Mouse (Mus musculus) myocyte (in vitro differentiated cells): ENCODE measurements around the gene Tex9.

Source experiments
- POLR2A ChIP-seq: IDR thresholded peaks from one replicate; pipeline ENCODE4 v1.6.1; 2011; ENCODE audit warnings: low read depth, mild to moderate bottlenecking, control low read depth, moderate library complexity; ENCODE audit not compliant: insufficient read length
- USF1 ChIP-seq: IDR thresholded peaks from one replicate; pipeline ENCODE4 v1.6.1; 2011; ENCODE audit warnings: low read depth, mild to moderate bottlenecking, control low read depth, moderate library complexity

- TF ChIP-seq USF1 (no peak), POLR2A (no peak)
Observed at GRCm38 (mm10) chr9:72420490-72420889, 71.5 kb downstream of the Tex9 start.
